Mouse (Mus musculus) MEL (cell line): Measurements from ENCODE around the gene Olfr1246.

ENCODE experiments used
- CHD1 ChIP-seq: IDR thresholded peaks from 2 replicates; pipeline ENCODE4 v1.6.1; 2012; ENCODE audit warnings: low read depth, mild to moderate bottlenecking, inconsistent platforms, low read length, improper control_type of control experiment
- CHD2 ChIP-seq: IDR thresholded peaks from 2 replicates; pipeline ENCODE4 v1.6.1; 2011; ENCODE audit warnings: low read length, improper control_type of control experiment
- CTCF ChIP-seq, 3 experiments: IDR thresholded peaks in 2 of 3; conservative IDR thresholded peaks in 1 of 3; 2 replicates each; pipeline ENCODE4 v1.5.1; 2011 to 2012; ENCODE audit warnings: low read length in 3 of 3, low read depth in 2 of 3, mild to moderate bottlenecking in 2 of 3, improper control_type of control experiment in 1 of 3, inconsistent platforms in 1 of 3, mixed read lengths in 1 of 3, moderate library complexity in 1 of 3; ENCODE audit not compliant: control insufficient read depth in 1 of 3, insufficient read depth in 1 of 3, poor library complexity in 1 of 3, severe bottlenecking in 1 of 3
- EP300 ChIP-seq, 2 experiments: IDR thresholded peaks; 2 replicates each; pipeline ENCODE4 v1.6.1; 2011; ENCODE audit warnings: improper control_type of control experiment in 2 of 2, low read length in 2 of 2, low read depth in 1 of 2, mild to moderate bottlenecking in 1 of 2
- HCFC1 ChIP-seq: IDR thresholded peaks from 2 replicates; pipeline ENCODE4 v1.6.1; 2012; ENCODE audit warnings: low read depth, mild to moderate bottlenecking, inconsistent platforms, low read length, improper control_type of control experiment, moderate library complexity
- MAZ ChIP-seq: IDR thresholded peaks from 2 replicates; pipeline ENCODE4 v1.6.1; 2012; ENCODE audit warnings: low read depth, mild to moderate bottlenecking, inconsistent platforms, low read length, improper control_type of control experiment
- POLR2A ChIP-seq, 2 experiments: IDR thresholded peaks; 2 replicates each; pipeline ENCODE4 v1.6.1; 2011 to 2012; ENCODE audit warnings: low read length in 2 of 2, mild to moderate bottlenecking in 2 of 2, control low read depth in 1 of 2, improper control_type of control experiment in 1 of 2, low read depth in 1 of 2, moderate library complexity in 1 of 2; ENCODE audit not compliant: control insufficient read depth in 1 of 2, insufficient read depth in 1 of 2, poor library complexity in 1 of 2
- POLR2AphosphoS2 ChIP-seq: IDR thresholded peaks from 2 replicates; pipeline ENCODE4 v1.6.1; 2011; ENCODE audit warnings: low read length, improper control_type of control experiment
- RCOR1 ChIP-seq: IDR thresholded peaks from 2 replicates; pipeline ENCODE4 v1.6.1; 2012; ENCODE audit warnings: low read depth, mild to moderate bottlenecking, inconsistent platforms, low read length, improper control_type of control experiment
- USF1 ChIP-seq: IDR thresholded peaks from 2 replicates; pipeline ENCODE4 v1.6.1; 2014; ENCODE audit warnings: low read depth, mild to moderate bottlenecking, inconsistent platforms, low read length, improper control_type of control experiment, moderate library complexity
- ZC3H11A ChIP-seq: IDR thresholded peaks from 2 replicates; pipeline ENCODE4 v1.6.1; 2012; ENCODE audit warnings: low read depth, mild to moderate bottlenecking, inconsistent platforms, low read length, improper control_type of control experiment
- ZNF384 ChIP-seq: IDR thresholded peaks from 2 replicates; pipeline ENCODE4 v1.6.1; 2012; ENCODE audit warnings: low read depth, mild to moderate bottlenecking, inconsistent platforms, low read length, improper control_type of control experiment

DNA sequence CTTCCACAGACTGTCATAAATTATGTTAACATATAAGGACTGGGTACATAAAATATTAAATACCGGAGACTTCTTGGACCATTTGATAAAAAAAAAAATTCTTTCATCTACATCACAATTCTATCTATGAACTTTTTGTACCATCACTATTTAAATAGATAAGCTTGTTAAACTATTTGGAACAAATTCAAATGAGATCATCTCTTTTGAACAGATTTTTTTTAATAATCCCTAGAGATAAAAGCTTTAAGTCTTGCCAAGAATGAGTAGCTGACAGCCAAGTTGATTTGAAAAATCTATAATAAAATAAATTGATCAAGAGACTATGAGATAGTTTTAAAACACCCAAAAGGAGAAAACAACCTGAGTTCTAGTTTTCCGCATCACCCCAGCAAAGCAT, 41.9 kb upstream of the Olfr1246 start, which contains the start of gene Olfr1249:
- no peak for TF ChIP-seq POLR2AphosphoS2
- no peak for TF ChIP-seq CTCF (IDR thresholded peaks at IDR 0.05 in 2 of 3, conservative IDR thresholded peaks at IDR 0.05 in 1 of 3; ENCODE audit: control insufficient read depth in 1 of 3, insufficient read depth in 1 of 3, low read depth in 2 of 3, low read length in 3 of 3, poor library complexity in 1 of 3, severe bottlenecking in 1 of 3)
- no peak for TF ChIP-seq RCOR1
- no peak for TF ChIP-seq USF1
- no peak for TF ChIP-seq POLR2A (IDR thresholded peaks at IDR 0.05; ENCODE audit: control insufficient read depth in 1 of 2, insufficient read depth in 1 of 2, low read depth in 1 of 2, low read length in 2 of 2, poor library complexity in 1 of 2)
- TF ChIP-seq HCFC1, result no peak
- TF ChIP-seq EP300 (IDR thresholded peaks at IDR 0.05; ENCODE audit: low read depth in 1 of 2, low read length in 2 of 2), result no peak
- no peak for TF ChIP-seq CHD2
- no peak for TF ChIP-seq ZNF384
- no peak for TF ChIP-seq CHD1
- TF ChIP-seq ZC3H11A, result no peak
- TF ChIP-seq MAZ, result no peak
